Mouse (Mus musculus) hindbrain, embryonic 13.5 days (tissue): Measurements from ENCODE around the gene Gm45808. TPM values are rescaled to one million over a fixed set of nuclear protein-coding genes. Genes with fewer than 3 reads are reported as not detected.
A peak's percentile ranks its signal among the peaks of the same experiment; 100 is the strongest.
"Not testable (repeated sequence)": the region's sequence is repeated elsewhere in the genome, so short reads cannot be mapped to it uniquely, and the experiment has no call there.

Source experiments
- ATAC-seq: fragments of 200-750 bp; cut with Nextera tagmentation; 2 replicates; pipeline ENCODE4 v1.8.0; 2017; ENCODE audit warnings: moderate TSS enrichment; ENCODE audit not compliant: low FRiP score
- H3K27ac ChIP-seq: fragments of 300-500 bp; sonication (generic); 2 replicates; pipeline ENCODE4 v1.5.1; 2015; ENCODE audit warnings: inconsistent platforms, mild to moderate bottlenecking, moderate library complexity
- H3K27me3 ChIP-seq: fragments of 300-500 bp; sonication (generic); 2 replicates; pipeline ENCODE4 v1.6.1; 2015; ENCODE audit warnings: mild to moderate bottlenecking, inconsistent platforms
- H3K36me3 ChIP-seq: fragments of 300-500 bp; sonication (generic); 2 replicates; pipeline ENCODE4 v1.6.1; 2015; ENCODE audit warnings: mild to moderate bottlenecking, inconsistent platforms
- H3K4me1 ChIP-seq: fragments of 300-500 bp; sonication (generic); replicated peaks from 2 replicates; pipeline ENCODE4 v1.6.1; 2015; ENCODE audit warnings: inconsistent platforms
- H3K4me2 ChIP-seq: fragments of 300-500 bp; sonication (generic); 2 replicates; pipeline ENCODE4 v1.6.1; 2015; ENCODE audit warnings: inconsistent platforms, mild to moderate bottlenecking, moderate library complexity
- H3K4me3 ChIP-seq: fragments of 300-500 bp; sonication (generic); 2 replicates; pipeline ENCODE4 v1.5.1; 2015; ENCODE audit warnings: mild to moderate bottlenecking, inconsistent platforms
- H3K9ac ChIP-seq: fragments of 300-500 bp; sonication (generic); 2 replicates; pipeline ENCODE4 v1.6.1; 2015; ENCODE audit warnings: mild to moderate bottlenecking, inconsistent platforms
- H3K9me3 ChIP-seq: fragments of 300-500 bp; sonication (generic); 2 replicates; pipeline ENCODE4 v1.6.1; 2016; ENCODE audit warnings: inconsistent platforms
- WGBS: fragments of 180-500 bp; shearing (Covaris S2); methylation state at CpG from one replicate; pipeline ENCODE4 v1.1.7; 2015; 5-methylcytosine and 5-hydroxymethylcytosine counted together
- polyA plus RNA-seq: library from polyadenylated mRNA; unstranded; fragments of >200 nt; fragmentation: Nextera tagmentation; extraction: Ambion mirVana; gene quantifications from 2 replicates; pipeline ENCODE4 v1.2.1, GENCODE M21; 2015

Gm45808 gene
- polyA plus RNA-seq: not detected in 2 replicates

DNA sequence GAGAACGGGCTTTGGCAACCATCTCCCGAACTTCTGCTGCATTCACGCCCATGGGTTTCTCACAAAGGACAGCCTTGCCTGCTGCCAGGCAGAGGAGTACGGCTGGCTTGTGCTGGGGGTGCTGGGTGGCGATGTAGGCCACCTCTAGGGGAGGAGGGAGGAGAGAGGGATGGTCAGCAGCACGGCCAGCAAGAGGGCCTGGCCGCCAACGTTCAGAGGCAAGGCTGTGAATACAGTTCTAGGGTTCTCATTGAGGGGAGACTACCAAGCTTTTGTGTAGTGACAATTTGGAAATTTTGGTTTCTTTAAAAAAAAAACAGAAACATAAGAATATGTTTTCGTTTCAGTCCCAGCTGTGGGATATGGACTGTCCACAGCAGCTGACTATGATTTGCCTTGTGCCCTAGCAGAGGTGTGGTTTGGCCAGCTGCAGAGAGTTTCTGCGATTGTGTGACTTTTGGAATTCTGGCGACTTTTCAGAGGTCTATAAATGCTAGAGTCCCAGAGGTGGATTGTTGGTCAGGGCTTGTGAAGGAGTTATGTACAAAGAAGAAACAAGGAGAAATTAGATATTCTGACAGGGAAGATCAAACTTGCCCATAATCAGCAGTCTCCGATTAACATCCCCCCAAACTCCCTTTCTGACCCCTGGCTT is at the start of gene Gm45808:
Gene Gm45808 (minus strand): TSS at position 51 of the 655 bp plus-strand sequence.
- H3K9ac ChIP-seq: no peak within 1 kb of the TSS

DNA sequence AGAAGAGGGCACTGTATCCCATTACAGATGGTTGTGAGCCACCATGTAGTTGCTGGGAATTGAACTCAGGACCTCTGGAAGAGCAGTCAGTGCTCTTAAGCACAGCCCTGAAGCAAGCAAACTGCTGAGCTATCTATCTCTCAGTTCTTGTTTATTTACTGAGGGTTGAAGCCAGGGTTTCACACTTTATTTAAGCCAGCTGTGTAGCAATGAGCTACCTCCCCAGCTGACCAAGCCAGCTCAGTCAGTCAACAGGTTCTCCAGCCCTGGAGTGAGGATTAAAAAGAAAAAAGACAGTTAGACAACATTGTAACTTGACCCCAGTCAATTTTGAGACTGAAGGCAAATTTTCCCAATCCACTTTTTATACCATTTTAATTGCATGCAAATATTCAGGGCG is 49.1 kb upstream of the Gm45808 start:
- Histone ChIP-seq H3K4me1 (peaks cover 7% of the 10 kb centered on the region), H3K27ac (no peak overlapping the region), H3K4me2 (no peak overlapping the region), H3K27me3 (0 out of 2 replicates have a peak, but pooled peaks cover 3% of the 10 kb centered on the region), H3K36me3 (no peaks in the 10 kb centered on the region), H3K9ac (no peak overlapping the region), H3K9me3 (no peaks in the 10 kb centered on the region), H3K4me3 (no peak overlapping the region)
- WGBS: 79% methylated on average over 1 of the region's 1 CpGs
- no peak for ATAC-seq

More for the DNA sequence above, at the start of gene Gm45808:
- Histone ChIP-seq H3K9me3 (no peaks in the 10 kb centered on the region), H3K4me2 (0 out of 2 replicates have a peak within 1 kb of the TSS, but pooled peaks have one; percentile 66), H3K36me3 (peaks cover 1% of the 10 kb centered on the region; the same call in 1 of the 2 replicates), H3K27me3 (no peaks in the 10 kb centered on the region), H3K27ac (no peak within 1 kb of the TSS), H3K4me3 (no peak within 1 kb of the TSS; the same call in 1 of the 2 replicates), H3K4me1 (peaks cover 25% of the 10 kb centered on the region)
- ATAC-seq: no peak
- 80% methylated on average over 12 of the region's 12 CpGs for WGBS

DNA sequence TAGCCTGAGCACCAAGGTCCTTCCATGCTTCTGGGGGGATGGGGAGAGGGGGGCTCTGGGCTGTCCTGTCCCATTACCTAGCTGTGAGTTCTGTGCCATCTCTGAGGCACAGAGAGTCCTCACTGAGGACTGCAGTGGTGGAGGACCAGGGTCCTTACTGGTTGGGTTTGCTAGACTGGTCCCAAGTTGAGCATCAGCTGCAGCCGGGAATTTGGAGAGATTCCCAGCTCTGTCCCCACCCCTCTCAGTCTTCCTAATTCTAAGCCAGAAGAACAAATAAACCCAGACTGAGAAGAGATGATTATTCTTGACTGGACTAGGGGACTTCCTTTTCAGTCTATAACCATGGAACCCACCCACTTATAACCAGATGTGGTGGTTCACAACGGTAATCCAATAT is 44.0 kb upstream of the Gm45808 start:
- Histone ChIP-seq H3K27ac (0 out of 2 replicates have a peak overlapping the region, but pooled peaks have one; percentile 35), H3K27me3 (peaks cover 9% of the 10 kb centered on the region; the same call in 1 of the 2 replicates), H3K4me1 (peaks cover 10% of the 10 kb centered on the region; the same call in 1 of the 2 replicates), H3K9me3 (no peaks in the 10 kb centered on the region), H3K36me3 (no peaks in the 10 kb centered on the region), H3K4me3 (no peak overlapping the region), H3K9ac (no peak overlapping the region), H3K4me2 (0 out of 2 replicates have a peak overlapping the region, but pooled peaks have one; percentile 4)
- 77% methylated on average over 2 of the region's 2 CpGs for WGBS
- no peak for ATAC-seq

DNA sequence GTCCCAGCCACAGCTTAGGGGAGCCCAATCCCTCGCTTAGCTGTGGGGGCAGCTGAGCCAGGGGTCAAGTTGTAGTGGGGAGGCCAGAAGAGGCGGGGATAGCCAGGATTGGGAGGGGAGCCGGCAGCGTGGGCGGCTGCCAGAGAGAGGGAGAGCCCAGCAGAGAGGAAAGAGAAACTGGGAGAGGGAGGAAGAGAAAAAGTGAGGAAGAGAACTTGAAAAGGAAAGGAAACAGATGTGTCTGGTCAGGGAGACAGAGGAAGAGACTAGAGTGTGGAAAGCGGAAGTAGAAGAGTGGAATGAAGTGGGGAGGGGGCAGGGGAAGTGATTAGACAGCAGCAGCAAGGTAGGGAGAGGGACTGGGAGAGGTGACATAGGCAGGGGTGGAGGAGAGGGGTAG is 42.9 kb upstream of the Gm45808 start:
- Histone ChIP-seq H3K36me3 (no peaks in the 10 kb centered on the region), H3K27ac (no peak overlapping the region), H3K4me2 (no peak overlapping the region), H3K27me3 (peaks cover 9% of the 10 kb centered on the region; the same call in 1 of the 2 replicates), H3K4me3 (no peak overlapping the region), H3K4me1 (peaks cover 22% of the 10 kb centered on the region), H3K9ac (no peak overlapping the region), H3K9me3 (no peaks in the 10 kb centered on the region)
- ATAC-seq: no peak
- 25% methylated on average over 6 of the region's 6 CpGs for WGBS

DNA sequence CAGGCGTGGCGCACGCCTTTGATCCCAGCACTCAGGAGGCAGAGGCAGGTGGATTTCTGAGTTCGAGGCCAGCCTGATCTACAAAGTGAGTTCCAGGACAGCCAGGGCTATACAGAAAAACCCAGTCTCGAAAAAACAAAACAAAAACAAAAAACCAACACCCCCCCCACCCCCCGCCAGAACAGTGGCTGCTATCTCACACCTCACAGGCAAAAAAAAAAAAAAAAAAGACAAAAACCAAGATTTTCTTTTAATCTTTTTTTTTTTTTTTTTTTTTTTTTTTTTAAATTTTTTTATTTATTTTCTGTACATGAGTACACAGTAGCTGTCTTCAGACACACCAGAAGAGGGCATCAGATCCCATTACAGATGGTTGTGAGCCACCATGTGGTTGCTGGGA is 40.6 kb upstream of the Gm45808 start:
- ATAC-seq, H3K9ac ChIP-seq, H3K4me3 ChIP-seq, H3K9me3 ChIP-seq, H3K36me3 ChIP-seq, H3K4me2 ChIP-seq, H3K27me3 ChIP-seq, H3K27ac ChIP-seq: not testable (repeated sequence)
- WGBS: 96% methylated on average over 6 of the region's 6 CpGs
- H3K4me1 ChIP-seq: peaks cover 35% of the 10 kb centered on the region

DNA sequence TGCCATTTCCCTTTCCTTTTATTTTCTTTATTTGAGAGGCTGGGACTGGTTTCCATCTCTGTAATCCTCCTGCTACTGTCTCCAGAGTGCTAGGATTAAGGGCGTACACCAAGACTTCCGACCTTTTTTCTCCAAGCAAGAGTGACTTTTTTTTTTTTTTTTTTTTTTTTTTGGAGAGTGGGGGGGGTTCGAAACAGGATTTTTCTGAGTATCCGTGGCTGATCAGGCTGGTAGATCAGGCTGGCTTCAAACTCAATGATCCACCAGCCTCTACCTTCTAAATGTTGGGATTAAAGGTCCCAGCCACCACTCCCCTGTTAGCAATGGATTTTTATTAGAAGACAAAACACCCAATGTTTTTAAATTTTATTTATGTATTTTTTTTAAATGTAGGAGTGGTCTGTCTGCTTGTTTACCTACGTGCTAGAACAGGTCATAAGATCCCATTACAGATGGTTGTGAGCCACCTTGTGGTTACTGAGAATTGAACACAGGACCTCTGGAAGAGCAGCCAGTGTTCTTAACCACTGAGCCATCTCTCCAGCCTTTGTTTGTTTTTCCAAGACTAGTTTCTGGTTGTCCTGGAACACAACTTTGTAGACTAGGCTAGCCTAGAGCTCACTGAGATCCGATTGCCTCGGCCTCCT is 40.0 kb upstream of the Gm45808 start:
- Histone ChIP-seq H3K4me2 (peak overlapping the region; percentile 80), H3K27me3 (peaks cover 9% of the 10 kb centered on the region; the same call in 1 of the 2 replicates), H3K27ac (peak overlapping the region; percentile 83), H3K9ac (peak overlapping the region; percentile 77), H3K4me1 (peaks cover 37% of the 10 kb centered on the region), H3K9me3 (no peaks in the 10 kb centered on the region), H3K36me3 (no peaks in the 10 kb centered on the region; the same call in 1 of the 2 replicates), H3K4me3 (peak overlapping the region; percentile 60)
- no peak for ATAC-seq
- 24% methylated on average over 7 of the region's 7 CpGs for WGBS

DNA sequence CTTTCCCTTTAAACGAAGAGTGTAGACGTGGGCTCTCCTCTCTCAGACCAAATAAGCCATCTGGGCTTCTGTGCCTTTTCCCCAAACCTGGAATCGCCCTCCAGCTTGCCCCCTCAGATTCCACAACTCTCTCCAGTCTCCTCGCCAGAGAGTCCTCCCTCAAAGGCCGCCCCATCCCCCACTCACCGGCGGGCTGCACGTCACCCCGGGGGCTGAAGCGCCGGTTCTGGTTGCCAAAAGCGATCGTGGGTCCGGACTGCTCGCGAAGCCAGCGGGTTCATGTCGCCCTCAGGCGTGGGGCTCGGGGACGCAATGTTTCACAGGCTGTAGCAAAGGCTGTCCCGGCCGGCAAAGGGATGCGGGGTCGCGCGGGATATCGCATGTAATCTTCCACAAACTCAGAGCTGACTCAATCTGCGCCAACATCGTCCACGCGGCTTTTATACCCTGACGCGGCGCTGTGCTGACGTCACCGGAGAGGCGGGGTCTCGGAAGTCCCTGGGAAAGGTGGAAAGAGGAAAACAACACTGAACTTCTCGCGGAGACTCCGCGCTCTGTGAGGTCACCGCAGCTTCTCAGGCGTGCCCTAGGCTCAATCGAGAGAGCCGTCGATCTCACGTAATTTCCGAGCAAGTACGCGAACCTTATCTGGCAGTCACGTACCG is 39.3 kb upstream of the Gm45808 start, which contains the start of the genes Ppp1r15a and Plekha4:
Gene Ppp1r15a (minus strand): TSS at position 460 of the 665 bp plus-strand sequence.
Gene Plekha4 (plus strand): TSS at position 522 of the 665 bp plus-strand sequence.
- under 1% methylated on average over 54 of the region's 54 CpGs for WGBS
- ATAC-seq: peak; percentile 79
- H3K36me3 ChIP-seq: no peaks in the 10 kb centered on the region; the same call in 1 of the 2 replicates

DNA sequence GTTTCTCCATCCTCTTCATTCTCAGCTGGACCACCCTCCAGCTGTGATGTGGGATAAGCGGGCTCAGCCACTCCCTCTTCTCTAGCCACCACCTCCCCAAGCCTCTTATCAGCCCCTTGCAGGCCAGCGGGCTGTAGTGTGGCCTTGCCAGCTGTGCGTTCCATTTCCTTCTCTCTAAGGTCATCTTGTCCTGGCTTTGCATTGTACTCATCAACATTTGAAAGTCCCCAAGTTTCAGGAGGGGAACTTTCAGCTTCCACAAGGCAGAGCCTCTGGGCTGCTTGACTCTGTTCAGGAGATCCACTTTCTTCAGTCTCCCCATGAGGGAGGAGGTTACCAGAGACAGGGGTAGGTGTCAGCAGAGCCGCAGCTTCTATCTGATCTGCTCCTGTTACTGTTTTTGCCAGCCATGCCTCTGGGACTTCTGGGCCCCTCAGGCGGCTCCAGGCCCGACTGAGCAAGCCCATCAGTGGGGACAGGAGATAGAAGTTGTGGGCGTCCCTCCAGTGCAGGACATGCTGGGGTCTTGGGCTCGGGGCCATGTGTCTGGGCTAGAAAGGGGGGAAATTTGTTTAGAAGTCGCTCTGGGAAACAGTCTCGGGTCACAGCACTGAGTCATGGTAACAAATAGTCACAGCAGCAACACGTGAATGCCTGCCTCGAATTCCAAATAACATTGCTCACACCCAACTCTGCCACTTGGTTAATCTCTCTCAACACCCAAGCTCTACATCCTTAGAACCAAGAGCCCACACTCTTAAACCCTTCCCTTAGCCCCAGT is 38.4 kb upstream of the Gm45808 start:
- H3K4me3 ChIP-seq: peak overlapping the region; percentile 60
- H3K9me3 ChIP-seq: no peaks in the 10 kb centered on the region
- peak overlapping the region; percentile 83 for H3K27ac ChIP-seq
- 32% methylated on average over 12 of the region's 12 CpGs for WGBS
- H3K36me3 ChIP-seq: no peaks in the 10 kb centered on the region; the same call in 1 of the 2 replicates
- peak overlapping the region; percentile 80 for H3K4me2 ChIP-seq
- peak overlapping the region; percentile 77 for H3K9ac ChIP-seq
- ATAC-seq: peak; percentile 9; the same call in 1 of the 2 replicates
- H3K27me3 ChIP-seq: 0 out of 2 replicates have a peak, but pooled peaks cover 2% of the 10 kb centered on the region
- peaks cover 38% of the 10 kb centered on the region for H3K4me1 ChIP-seq

More for the DNA sequence above, 39.3 kb upstream of the Gm45808 start, which contains the start of the genes Ppp1r15a and Plekha4:
- Histone ChIP-seq H3K9ac (peak within 1 kb of the TSS; percentile 77), H3K4me2 (peak within 1 kb of the TSS; percentile 80), H3K4me1 (peaks cover 42% of the 10 kb centered on the region), H3K27me3 (peaks cover 6% of the 10 kb centered on the region; the same call in 1 of the 2 replicates), H3K9me3 (no peaks in the 10 kb centered on the region), H3K27ac (peak within 1 kb of the TSS; percentile 83), H3K4me3 (peak within 1 kb of the TSS; percentile 60)

DNA sequence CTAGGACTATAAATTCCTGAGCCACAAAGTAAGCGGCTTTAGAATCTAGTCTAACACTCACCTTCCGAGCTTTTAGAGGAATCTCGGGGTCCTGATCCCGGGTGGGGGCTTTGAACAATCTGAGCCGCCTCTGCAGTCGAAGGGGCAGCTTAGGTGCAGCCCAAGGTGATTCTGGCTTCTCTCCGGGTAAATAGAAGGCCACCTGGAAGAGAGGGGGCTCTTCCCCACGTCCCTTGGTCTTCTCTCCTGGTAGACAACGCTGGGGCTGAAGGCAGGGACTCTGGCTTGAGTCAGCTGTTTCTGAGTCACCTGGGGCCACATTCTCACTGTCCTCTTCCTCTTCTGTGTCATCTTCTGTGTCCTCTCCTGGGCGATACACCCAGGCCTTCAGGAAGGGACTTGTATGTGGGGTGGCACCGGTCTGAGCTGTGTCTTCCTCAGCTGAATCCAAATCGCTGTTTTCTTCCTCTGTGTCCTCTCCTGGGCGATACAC is 37.1 kb upstream of the Gm45808 start:
- H3K27me3 ChIP-seq: no peaks in the 10 kb centered on the region
- H3K9me3 ChIP-seq: no peaks in the 10 kb centered on the region
- H3K36me3 ChIP-seq: no peaks in the 10 kb centered on the region; the same call in 1 of the 2 replicates
- peak overlapping the region; percentile 46 for H3K9ac ChIP-seq
- peaks cover 36% of the 10 kb centered on the region for H3K4me1 ChIP-seq
- H3K27ac ChIP-seq: no peak overlapping the region
- H3K4me2 ChIP-seq: peak overlapping the region; percentile 25; the same call in 1 of the 2 replicates
- H3K4me3 ChIP-seq: peak overlapping the region; percentile 1; the same call in 1 of the 2 replicates
- no peak for ATAC-seq
- 89% methylated on average over 13 of the region's 13 CpGs for WGBS

DNA sequence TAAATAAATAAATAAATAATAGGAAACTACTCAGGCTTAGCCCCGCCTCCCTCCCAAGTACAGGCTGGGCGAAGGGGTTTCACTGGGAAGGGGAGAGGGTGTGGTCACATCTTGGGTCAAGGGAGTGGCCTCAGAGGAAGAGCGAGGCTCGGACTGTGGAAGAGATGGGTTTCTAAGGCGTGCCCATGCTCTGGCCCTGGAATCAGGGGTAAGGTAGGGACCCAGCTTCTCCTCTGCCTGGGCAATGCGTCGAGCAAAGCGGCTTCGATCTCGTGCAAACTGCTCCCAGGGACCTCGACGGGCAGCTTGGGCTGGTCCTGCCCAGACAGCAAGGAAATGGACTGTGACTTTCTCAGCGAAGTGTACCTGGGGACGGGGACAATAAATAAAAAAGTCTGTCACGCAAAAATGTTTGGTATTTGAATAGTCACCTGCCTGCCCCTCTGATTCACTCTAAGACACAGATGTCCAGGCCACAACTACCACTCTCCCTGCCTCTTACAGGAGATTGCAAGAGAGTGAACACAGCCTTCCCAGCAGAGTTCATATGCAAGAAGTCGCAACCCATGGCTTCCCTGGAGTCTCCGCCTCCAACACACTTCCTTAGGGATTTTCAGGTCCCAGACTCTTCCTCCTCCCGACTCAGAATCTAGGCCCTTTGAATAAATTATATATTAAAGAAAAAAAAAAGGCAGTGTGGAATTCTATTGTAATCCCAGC is 36.5 kb upstream of the Gm45808 start:
- H3K27me3 ChIP-seq: no peaks in the 10 kb centered on the region
- H3K4me2 ChIP-seq: peak overlapping the region; percentile 8; the same call in 1 of the 2 replicates
- peaks cover 36% of the 10 kb centered on the region for H3K4me1 ChIP-seq
- H3K4me3 ChIP-seq: peak overlapping the region; percentile 1; the same call in 1 of the 2 replicates
- no peaks in the 10 kb centered on the region; the same call in 1 of the 2 replicates for H3K36me3 ChIP-seq
- peak overlapping the region; percentile 46 for H3K9ac ChIP-seq
- H3K9me3 ChIP-seq: no peaks in the 10 kb centered on the region
- ATAC-seq: no peak
- no peak overlapping the region for H3K27ac ChIP-seq
- WGBS: 77% methylated on average over 18 of the region's 18 CpGs
